Mouse (Mus musculus): Measurements from ENCODE around the gene Tmf1. TPM values are rescaled to one million over a fixed set of nuclear protein-coding genes. Genes with fewer than 3 reads are reported as not detected.

Gene Tmf1
- total and polyA plus RNA-seq, 3 experiments = 13.5 to 19.2 TPM; not detected in 1

DNA sequence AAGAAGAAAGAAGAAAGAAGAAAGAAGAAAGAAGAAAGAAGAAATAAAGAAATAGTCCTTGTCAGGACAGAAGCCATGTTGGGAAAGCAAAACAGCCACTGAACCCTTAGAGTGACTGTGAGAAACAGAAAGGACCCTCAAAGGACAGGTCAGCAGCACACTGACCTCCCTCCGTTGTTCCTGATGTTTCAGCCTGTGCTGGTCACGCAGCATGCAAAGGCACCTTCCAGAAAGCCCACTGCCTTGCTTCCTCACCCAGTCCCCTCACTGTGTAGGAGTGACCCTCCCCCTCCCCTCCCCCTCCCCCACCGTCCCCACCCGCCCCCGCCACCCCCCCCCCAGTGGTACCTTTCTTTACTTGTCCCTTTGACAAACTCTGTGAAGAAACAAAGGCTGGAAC is 41.8 kb upstream of the Tmf1 start:
- Histone ChIP-seq H3K27ac (ENCODE audit: control insufficient read depth, low read depth, low read length) (no peak overlapping the region), H3K9me3 (replicated peaks; ENCODE audit: insufficient read depth, low read length) (no peaks in the 10 kb centered on the region), H3K9ac (ENCODE audit: control insufficient read depth, low read depth, low read length, poor library complexity, severe bottlenecking) (no peak overlapping the region), H3K36me3 (ENCODE audit: control insufficient read depth in 1 of 2, insufficient read depth in 2 of 2, low read length in 2 of 2) (peaks cover 6 to 19% of the 10 kb centered on the region in 2 experiments), H3K27me3 (ENCODE audit: control insufficient read depth in 1 of 2, insufficient read depth in 2 of 2, low read length in 2 of 2) (no peaks in the 10 kb centered on the region), H3K4me1 (ENCODE audit: control insufficient read depth in 1 of 2, insufficient read depth in 2 of 2, low read length in 2 of 2) (peaks cover 17 to 23% of the 10 kb centered on the region in 2 experiments), H3K4me3 (ENCODE audit: control insufficient read depth in 1 of 2, insufficient read depth in 1 of 2, low read depth in 2 of 2, low read length in 2 of 2) (no peak overlapping the region), H3K79me2 (ENCODE audit: control insufficient read depth, insufficient read depth, low read length, poor library complexity) (peaks cover 28% of the 10 kb centered on the region)
- TF ChIP-seq RCOR1 (IDR thresholded peaks at IDR 0.05; ENCODE audit: low read depth, low read length) = no peak
- no peak for TF ChIP-seq SMC3 (IDR thresholded peaks at IDR 0.05; ENCODE audit: low read depth, low read length)
- no peak for TF ChIP-seq SIN3A (IDR thresholded peaks at IDR 0.05; ENCODE audit: low read length)
- no peak for TF ChIP-seq E2F4 (IDR thresholded peaks at IDR 0.05; ENCODE audit: borderline replicate concordance, low read depth, low read length)
- no peak for TF ChIP-seq NRF1 (IDR thresholded peaks at IDR 0.05; ENCODE audit: insufficient read depth, low read depth, low read length, poor library complexity, severe bottlenecking)
- TF ChIP-seq NELFE (IDR thresholded peaks at IDR 0.05; ENCODE audit: low read depth, low read length) = no peak
- TF ChIP-seq BHLHE40 (IDR thresholded peaks at IDR 0.05; ENCODE audit: borderline replicate concordance, low read depth, low read length) = no peak
- TF ChIP-seq TBP (IDR thresholded peaks at IDR 0.05; ENCODE audit: low read depth, low read length) = no peak
- TF ChIP-seq POLR2AphosphoS5 (IDR thresholded peaks at IDR 0.05; ENCODE audit: borderline replicate concordance, low read depth, low read length) = no peak
- no peak for TF ChIP-seq MYB (IDR thresholded peaks at IDR 0.05; ENCODE audit: low read depth, low read length)
- no peak for TF ChIP-seq MEF2A (IDR thresholded peaks at IDR 0.05; ENCODE audit: extremely low read depth, insufficient replicate concordance, low read depth, low read length, poor library complexity, severe bottlenecking)
- no peak for TF ChIP-seq EP300 (IDR thresholded peaks at IDR 0.05; ENCODE audit: low read depth in 1 of 2, low read length in 2 of 2)
- TF ChIP-seq USF2 (IDR thresholded peaks at IDR 0.05; ENCODE audit: borderline replicate concordance in 1 of 2, insufficient read depth in 1 of 2, low read depth in 1 of 2, low read length in 2 of 2) = no peak
- no peak for TF ChIP-seq ETS1 (IDR thresholded peaks at IDR 0.05; ENCODE audit: low read depth, low read length)
- TF ChIP-seq ZC3H11A (IDR thresholded peaks at IDR 0.05; ENCODE audit: low read depth, low read length) = no peak
- no peak for TF ChIP-seq MAZ (IDR thresholded peaks at IDR 0.05; ENCODE audit: low read depth, low read length)
- TF ChIP-seq MAFK (IDR thresholded peaks at IDR 0.05; ENCODE audit: borderline replicate concordance, low read depth, low read length) = no peak
- DNase-seq (ENCODE audit: low read depth, low spot score) = no peak

DNA sequence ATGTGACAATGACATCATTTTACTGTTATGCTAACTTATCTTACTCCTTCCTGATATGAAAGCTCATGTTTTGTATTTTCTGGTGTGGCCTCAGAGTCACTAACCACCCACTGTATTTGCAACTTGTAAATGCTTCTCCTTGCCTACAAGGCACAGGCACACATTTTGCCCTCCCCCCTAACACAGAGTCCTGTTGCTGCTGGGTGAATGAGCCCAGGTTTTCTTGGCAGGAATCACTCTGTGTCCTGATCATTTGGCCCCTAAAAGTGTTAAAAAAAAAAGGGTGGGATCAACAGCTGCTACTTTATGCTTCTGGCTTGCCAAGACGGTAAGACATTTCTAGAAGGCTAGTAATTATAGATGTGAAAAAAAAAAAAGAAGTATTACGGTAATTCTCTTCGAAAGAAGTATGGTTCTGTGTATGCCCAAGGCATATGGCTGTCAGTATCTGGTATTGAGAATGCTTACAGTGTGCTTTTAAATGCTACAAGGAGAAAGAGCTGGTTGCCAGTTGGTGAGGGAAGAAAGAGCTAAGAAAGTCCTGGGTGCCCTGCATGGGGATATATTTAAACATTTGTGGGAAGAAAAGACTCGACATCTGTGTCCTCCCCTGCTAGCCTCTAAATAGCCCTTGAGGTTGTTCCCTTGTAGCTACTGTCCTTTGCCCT is 37.4 kb upstream of the Tmf1 start:
- Histone ChIP-seq H3K27ac (ENCODE audit: control insufficient read depth, low read depth, low read length) (no peak overlapping the region), H3K4me1 (ENCODE audit: control insufficient read depth in 1 of 2, insufficient read depth in 2 of 2, low read length in 2 of 2) (peaks cover 13 to 27% of the 10 kb centered on the region in 2 experiments), H3K27me3 (ENCODE audit: control insufficient read depth in 1 of 2, insufficient read depth in 2 of 2, low read length in 2 of 2) (no peaks in the 10 kb centered on the region), H3K9ac (ENCODE audit: control insufficient read depth, low read depth, low read length, poor library complexity, severe bottlenecking) (no peak overlapping the region), H3K36me3 (ENCODE audit: control insufficient read depth in 1 of 2, insufficient read depth in 2 of 2, low read length in 2 of 2) (peaks cover 2 to 30% of the 10 kb centered on the region in 2 experiments), H3K79me2 (ENCODE audit: control insufficient read depth, insufficient read depth, low read length, poor library complexity) (peaks cover 40% of the 10 kb centered on the region), H3K9me3 (replicated peaks; ENCODE audit: insufficient read depth, low read length) (no peaks in the 10 kb centered on the region), H3K4me3 (ENCODE audit: control insufficient read depth in 1 of 2, insufficient read depth in 1 of 2, low read depth in 2 of 2, low read length in 2 of 2) (no peak overlapping the region)
- TF ChIP-seq RAD21 (IDR thresholded peaks at IDR 0.05; ENCODE audit: low read depth, low read length) (no peak), GATA1 (IDR thresholded peaks at IDR 0.05; ENCODE audit: low read depth, low read length) (0 out of 2 replicates have a peak, but pooled peaks have one; percentile 7), MXI1 (IDR thresholded peaks at IDR 0.05; ENCODE audit: low read depth, low read length) (no peak), ZMIZ1 (IDR thresholded peaks at IDR 0.05; ENCODE audit: low read depth, low read length) (no peak), USF2 (IDR thresholded peaks at IDR 0.05; ENCODE audit: borderline replicate concordance in 1 of 2, insufficient read depth in 1 of 2, low read depth in 1 of 2, low read length in 2 of 2) (no peak), BHLHE40 (IDR thresholded peaks at IDR 0.05; ENCODE audit: borderline replicate concordance, low read depth, low read length) (no peak), NRF1 (IDR thresholded peaks at IDR 0.05; ENCODE audit: insufficient read depth, low read depth, low read length, poor library complexity, severe bottlenecking) (no peak), HCFC1 (IDR thresholded peaks at IDR 0.05; ENCODE audit: low read depth, low read length) (no peak), ZC3H11A (IDR thresholded peaks at IDR 0.05; ENCODE audit: low read depth, low read length) (no peak), MAFK (IDR thresholded peaks at IDR 0.05; ENCODE audit: borderline replicate concordance, low read depth, low read length) (no peak), KAT2A (conservative IDR thresholded peaks at IDR 0.05; ENCODE audit: low read depth, low read length) (no peak), ETS1 (IDR thresholded peaks at IDR 0.05; ENCODE audit: low read depth, low read length) (peak; percentile 53), POLR2AphosphoS2 (IDR thresholded peaks at IDR 0.05; ENCODE audit: low read length) (no peak), ZKSCAN1 (IDR thresholded peaks at IDR 0.05; ENCODE audit: low read depth, low read length) (no peak), CHD1 (IDR thresholded peaks at IDR 0.05; ENCODE audit: low read depth, low read length) (no peak), TCF12 (IDR thresholded peaks at IDR 0.05; ENCODE audit: low read depth, low read length) (no peak)
- no peak for DNase-seq (ENCODE audit: low read depth, low spot score)

Measured in MEL (cell line).